Mouse (Mus musculus) heart, postnatal 0 days (tissue): ENCODE data around the gene Dab2. TPM values are rescaled to one million over a fixed set of nuclear protein-coding genes. Genes with fewer than 3 reads are reported as not detected.

ENCODE experiments used
- ATAC-seq: fragments of 200-750 bp; cut with Nextera tagmentation; 2 replicates; pipeline ENCODE4 v1.8.0; 2017; ENCODE audit warnings: low read depth, moderate number of reproducible peaks, moderate library complexity; ENCODE audit not compliant: insufficient read depth
- DNase-seq: peaks from one replicate; pipeline ENCODE4 v3.0.0-alpha.2; 2016; ENCODE audit warnings: low spot score
- H3K27ac ChIP-seq: fragments of 300-500 bp; sonication (generic); 2 replicates; pipeline ENCODE4 v1.5.1; 2014; ENCODE audit warnings: low read depth, mild to moderate bottlenecking
- H3K27me3 ChIP-seq: fragments of 300-500 bp; sonication (generic); 2 replicates; pipeline ENCODE4 v1.6.1; 2014; ENCODE audit warnings: low read length, mixed read lengths; ENCODE audit not compliant: control insufficient read depth, insufficient read depth
- H3K36me3 ChIP-seq: fragments of 300-500 bp; sonication (generic); replicated peaks from 2 replicates; pipeline ENCODE4 v1.6.1; 2014; ENCODE audit warnings: low read length, mixed read lengths; ENCODE audit not compliant: control insufficient read depth, insufficient read depth
- H3K4me1 ChIP-seq: fragments of 300-500 bp; sonication (generic); 2 replicates; pipeline ENCODE4 v1.6.1; 2014; ENCODE audit warnings: antibody characterized with exemption; ENCODE audit not compliant: control insufficient read depth, insufficient read depth
- H3K4me2 ChIP-seq: fragments of 300-500 bp; sonication (generic); 2 replicates; pipeline ENCODE4 v1.6.1; 2014; ENCODE audit warnings: low read depth, mild to moderate bottlenecking, low read length, moderate library complexity
- H3K4me3 ChIP-seq: fragments of 300-500 bp; sonication (generic); 2 replicates; pipeline ENCODE4 v1.5.1; 2014; ENCODE audit warnings: low read depth, low read length
- H3K9ac ChIP-seq: fragments of 300-500 bp; sonication (generic); replicated peaks from 2 replicates; pipeline ENCODE4 v1.6.1; 2014; ENCODE audit warnings: low read depth, low read length, mixed read lengths
- H3K9me3 ChIP-seq: fragments of 300-500 bp; sonication (generic); replicated peaks from 2 replicates; pipeline ENCODE4 v1.6.1; 2016; ENCODE audit warnings: low read length; ENCODE audit not compliant: control insufficient read depth
- CTCF ChIP-seq: IDR thresholded peaks from 2 replicates; pipeline ENCODE4 v1.5.1; 2016; ENCODE audit warnings: antibody characterized with exemption, control low read depth, low read depth
- EP300 ChIP-seq: IDR thresholded peaks from 2 replicates; pipeline ENCODE4 v1.6.1; 2016; ENCODE audit warnings: antibody characterized with exemption, low read depth
- WGBS: fragments of 180-500 bp; shearing (Covaris S2); extraction: QIAGEN DNeasy Blood & Tissue Kit; methylation state at CpG from one replicate; pipeline ENCODE4 v1.1.7; 2014; 5-methylcytosine and 5-hydroxymethylcytosine counted together
- polyA plus RNA-seq: library from polyadenylated mRNA; unstranded; fragments of >200 nt; fragmentation: Nextera tagmentation; extraction: Ambion mirVana; gene quantifications from 2 replicates; pipeline ENCODE4 v1.2.1, GENCODE M21; 2015
- total RNA-seq: library from RNA; depleted of rRNA; stranded (reverse); fragments of >200 nt; gene quantifications from 2 replicates; pipeline ENCODE4 v1.2.3, GENCODE M21; 2014; ENCODE audit warnings: low replicate concordance

Dab2 gene
- total and polyA plus RNA-seq, 2 experiments from 2014 or later, result 9.4 to 11.3 TPM

DNA sequence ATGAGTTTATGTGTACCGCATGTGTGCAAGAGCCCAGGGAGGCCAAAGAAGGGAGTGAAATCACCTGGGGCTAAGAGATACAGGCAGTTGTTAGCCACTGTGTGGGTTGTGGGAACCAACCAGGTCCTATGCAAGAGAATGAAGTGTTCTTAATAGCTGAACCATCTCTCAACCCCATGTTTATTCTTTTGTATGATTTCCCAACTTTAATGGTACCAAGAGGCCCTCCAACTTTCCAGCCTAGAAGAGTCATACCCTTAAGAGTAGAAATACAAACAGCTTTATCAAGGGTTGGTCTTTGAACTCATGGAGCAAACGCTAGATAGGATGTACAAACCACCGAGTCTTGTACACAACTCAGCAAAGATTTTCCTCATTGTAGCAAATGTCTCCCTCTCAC, 12.8 kb downstream of the Dab2 start:
- Histone ChIP-seq H3K27ac (no peak overlapping the region), H3K4me1 (no peaks in the 10 kb centered on the region; the same call in 1 of the 2 replicates), H3K4me2 (no peak overlapping the region), H3K9me3 (no peaks in the 10 kb centered on the region), H3K9ac (no peak overlapping the region), H3K36me3 (no peaks in the 10 kb centered on the region), H3K4me3 (no peak overlapping the region), H3K27me3 (no peaks in the 10 kb centered on the region)
- no peak for DNase-seq
- no peak for ATAC-seq
- TF ChIP-seq EP300 (no peak), CTCF (no peak)
- 85% methylated on average over 3 of the region's 3 CpGs for WGBS

DNA sequence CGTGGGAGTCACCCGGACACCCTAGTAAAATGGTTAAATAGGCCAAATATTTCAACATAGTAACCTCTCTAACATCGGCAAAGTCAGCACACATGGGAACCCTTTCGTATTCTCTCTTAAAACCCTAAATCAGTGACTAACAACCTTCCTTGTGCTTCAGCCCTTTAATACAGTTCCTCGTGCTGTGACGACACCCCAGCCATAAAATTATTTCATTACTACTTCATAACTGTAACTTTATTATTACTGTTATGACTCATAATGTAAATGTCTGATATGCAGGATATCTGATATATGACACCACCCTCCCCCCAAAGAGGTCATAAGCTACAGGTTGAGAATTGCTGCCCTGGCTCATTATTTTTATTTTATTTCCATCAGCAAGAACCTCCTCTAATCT, 19.8 kb downstream of the Dab2 start:
- H3K9me3 ChIP-seq, result no peaks in the 10 kb centered on the region
- H3K36me3 ChIP-seq, result no peaks in the 10 kb centered on the region
- TF ChIP-seq CTCF (no peak), EP300 (no peak)
- H3K4me3 ChIP-seq, result no peak overlapping the region
- H3K27me3 ChIP-seq, result no peaks in the 10 kb centered on the region
- H3K4me2 ChIP-seq, result no peak overlapping the region
- H3K27ac ChIP-seq, result no peak overlapping the region
- no peaks in the 10 kb centered on the region for H3K4me1 ChIP-seq
- no peak for ATAC-seq
- H3K9ac ChIP-seq, result no peak overlapping the region
- 79% methylated on average over 6 of the region's 6 CpGs for WGBS
- no peak for DNase-seq

DNA sequence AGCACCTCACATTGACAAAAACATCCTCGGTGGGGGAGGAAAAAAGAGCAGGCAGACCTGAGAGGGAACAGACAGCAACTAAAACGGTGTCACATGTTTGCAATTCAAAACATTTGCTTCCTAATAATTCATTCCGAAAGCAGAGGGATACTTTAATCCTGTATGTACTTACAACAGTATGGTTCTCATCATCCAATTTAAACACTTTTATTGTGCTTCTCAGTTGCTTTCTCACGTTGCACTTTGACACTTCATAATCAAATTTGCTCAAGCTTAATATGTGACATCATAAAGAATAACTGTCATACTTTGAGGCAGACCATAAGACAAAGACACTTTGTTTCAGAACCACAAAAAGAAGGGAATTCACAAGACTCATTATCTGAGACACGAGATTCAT, 20.9 kb downstream of the Dab2 start:
- Histone ChIP-seq H3K4me3 (no peak overlapping the region), H3K9ac (no peak overlapping the region), H3K27me3 (no peaks in the 10 kb centered on the region), H3K4me1 (no peaks in the 10 kb centered on the region), H3K4me2 (no peak overlapping the region), H3K36me3 (no peaks in the 10 kb centered on the region), H3K9me3 (no peaks in the 10 kb centered on the region), H3K27ac (no peak overlapping the region)
- 54% methylated on average over 5 of the region's 5 CpGs for WGBS
- ATAC-seq, result no peak
- no peak for DNase-seq
- no peak for TF ChIP-seq CTCF
- no peak for TF ChIP-seq EP300

DNA sequence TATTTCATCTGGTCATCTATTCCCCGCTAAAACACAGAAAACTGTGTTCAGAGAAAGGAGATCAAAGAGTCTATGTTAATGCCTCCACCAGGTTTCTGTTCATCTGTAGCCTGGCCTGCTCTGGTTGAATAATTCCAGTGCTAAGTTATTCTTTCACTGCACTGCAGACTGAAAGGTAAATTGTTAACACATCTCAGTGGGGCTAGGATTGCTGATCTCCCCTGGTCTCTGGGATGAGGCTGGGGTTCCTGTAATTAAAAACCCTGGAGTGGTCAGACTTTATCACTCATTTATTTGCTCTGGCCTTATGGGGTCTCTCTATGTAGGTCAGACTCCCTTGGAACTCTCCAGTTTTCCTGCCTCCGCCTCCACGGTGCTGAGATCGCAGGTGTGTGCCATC, 21.7 kb downstream of the Dab2 start:
- H3K27ac ChIP-seq, result no peak overlapping the region
- DNase-seq, result no peak
- no peaks in the 10 kb centered on the region for H3K36me3 ChIP-seq
- WGBS, result 82% methylated on average over 4 of the region's 4 CpGs
- TF ChIP-seq EP300 (no peak), CTCF (no peak)
- H3K9ac ChIP-seq, result no peak overlapping the region
- H3K4me3 ChIP-seq, result no peak overlapping the region
- ATAC-seq, result no peak
- no peaks in the 10 kb centered on the region for H3K27me3 ChIP-seq
- no peaks in the 10 kb centered on the region for H3K4me1 ChIP-seq
- no peak overlapping the region for H3K4me2 ChIP-seq
- no peaks in the 10 kb centered on the region for H3K9me3 ChIP-seq

DNA sequence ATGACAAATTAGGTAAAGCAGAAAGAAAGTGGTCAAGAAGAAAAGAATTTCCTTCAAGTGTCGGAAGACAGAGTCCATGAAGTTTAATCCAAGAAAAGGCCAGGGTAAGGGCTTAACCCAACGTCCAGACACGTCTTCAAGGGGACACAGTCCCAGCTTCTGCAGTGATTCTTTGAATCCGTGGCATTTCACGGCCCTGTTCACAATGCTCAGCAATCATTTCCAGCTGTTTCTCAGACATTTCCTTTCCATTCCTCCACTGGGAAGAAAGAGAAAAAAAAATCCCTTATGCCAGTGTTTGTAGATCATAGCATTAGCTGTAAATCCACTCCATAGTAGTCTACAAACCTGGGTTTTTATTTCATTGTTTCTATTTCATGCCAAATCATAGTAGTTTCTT, 22.7 kb downstream of the Dab2 start:
- H3K36me3 ChIP-seq, result no peaks in the 10 kb centered on the region
- WGBS, result 55% methylated on average over 5 of the region's 5 CpGs
- TF ChIP-seq EP300 (no peak), CTCF (no peak)

DNA sequence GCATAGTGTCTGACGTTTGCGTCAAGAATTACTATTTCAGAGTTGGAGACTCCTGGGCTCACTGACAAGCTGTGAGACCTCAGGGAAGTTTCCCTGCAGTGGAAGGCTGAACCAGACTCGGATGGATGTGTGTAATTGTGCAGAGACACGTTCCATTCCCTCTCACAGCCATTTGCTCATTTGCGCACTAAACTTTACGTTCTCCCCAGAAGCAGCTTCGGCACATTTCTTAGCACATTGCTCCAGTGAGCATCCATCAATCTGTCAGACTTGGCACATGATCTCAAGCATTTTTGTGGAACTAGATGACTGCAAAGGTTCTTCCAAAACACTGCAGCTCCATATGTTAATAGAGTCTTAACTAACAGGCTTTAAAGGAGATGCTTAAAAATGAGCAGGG, 24.0 kb downstream of the Dab2 start:
- ATAC-seq, result no peak

More for the DNA sequence above, 22.7 kb downstream of the Dab2 start:
- DNase-seq, result no peak
- Histone ChIP-seq H3K9me3 (no peaks in the 10 kb centered on the region), H3K27me3 (no peaks in the 10 kb centered on the region), H3K4me1 (no peaks in the 10 kb centered on the region), H3K27ac (no peak overlapping the region), H3K9ac (no peak overlapping the region), H3K4me3 (no peak overlapping the region), H3K4me2 (no peak overlapping the region)
- ATAC-seq, result no peak

More for the DNA sequence above, 24.0 kb downstream of the Dab2 start:
- no peak for TF ChIP-seq EP300
- no peak for TF ChIP-seq CTCF
- H3K9me3 ChIP-seq, result no peaks in the 10 kb centered on the region
- H3K4me3 ChIP-seq, result no peak overlapping the region
- no peak overlapping the region for H3K27ac ChIP-seq
- H3K27me3 ChIP-seq, result no peaks in the 10 kb centered on the region
- DNase-seq, result no peak
- H3K36me3 ChIP-seq, result no peaks in the 10 kb centered on the region
- no peak overlapping the region for H3K4me2 ChIP-seq
- no peak overlapping the region for H3K9ac ChIP-seq
- H3K4me1 ChIP-seq, result no peaks in the 10 kb centered on the region
- 64% methylated on average over 7 of the region's 7 CpGs for WGBS
